Mouse (Mus musculus) retina, postnatal 1 day (tissue): Measurements from ENCODE around the gene Cd276.
"Not testable (repeated sequence)": the region's sequence is repeated elsewhere in the genome, so short reads cannot be mapped to it uniquely, and the experiment has no call there.

ENCODE experiments used
- DNase-seq: peaks from one replicate; pipeline ENCODE4 v3.0.0-alpha.2; 2012

Gene Cd276

GRCm38 (mm10) chr9:58554908-58555684, at the start of gene Cd276:
Cd276 (minus strand) TSS chr9:58555437.
- peak; percentile 81 for DNase-seq

GRCm38 (mm10) chr9:58595313-58595712, 40.1 kb upstream of the Cd276 start:
- no peak for DNase-seq

GRCm38 (mm10) chr9:58588657-58589056, 33.4 kb upstream of the Cd276 start:
- DNase-seq = no peak

- DNase-seq = no peak
These were observed 29.1 kb upstream of the Cd276 start for GRCm38 (mm10) chr9:58584323-58584722.

- no peak for DNase-seq
These were observed 28.0 kb upstream of the Cd276 start for GRCm38 (mm10) chr9:58583267-58583641.

- no peak for DNase-seq
These were observed 27.5 kb upstream of the Cd276 start for GRCm38 (mm10) chr9:58582581-58583266.

GRCm38 (mm10) chr9:58581958-58582540, 26.8 kb upstream of the Cd276 start, which contains the start of gene Nptn:
Nptn (plus strand) TSS chr9:58582240.
- peak; percentile 99 for DNase-seq

GRCm38 (mm10) chr9:58581283-58581930, 26.2 kb upstream of the Cd276 start:
- no peak for DNase-seq

- not testable (repeated sequence) for DNase-seq
These were observed 25.4 kb upstream of the Cd276 start for GRCm38 (mm10) chr9:58580453-58581195.

GRCm38 (mm10) chr9:58578669-58579068, 23.4 kb upstream of the Cd276 start:
- peak; percentile 92 for DNase-seq

- DNase-seq = no peak
These were observed 15.8 kb upstream of the Cd276 start for GRCm38 (mm10) chr9:58571001-58571400.

GRCm38 (mm10) chr9:58567682-58568081, 12.4 kb upstream of the Cd276 start:
- DNase-seq = peak; percentile 51

- DNase-seq = not testable (repeated sequence)
These were observed 10.7 kb upstream of the Cd276 start for GRCm38 (mm10) chr9:58565945-58566344.

GRCm38 (mm10) chr9:58560211-58560610, 5.0 kb upstream of the Cd276 start:
- no peak for DNase-seq

GRCm38 (mm10) chr9:58557457-58558455, 2.5 kb upstream of the Cd276 start:
- DNase-seq = no peak

- no peak for DNase-seq
These were observed 1.4 kb upstream of the Cd276 start for GRCm38 (mm10) chr9:58556627-58557026.

GRCm38 (mm10) chr9:58555685-58556414, 613 bp upstream of the Cd276 start:
- DNase-seq = peak; percentile 52

GRCm38 (mm10) chr9:58554056-58554907, 955 bp downstream of the Cd276 start:
- no peak for DNase-seq

GRCm38 (mm10) chr9:58552083-58552482, 3.2 kb downstream of the Cd276 start:
- no peak for DNase-seq

- DNase-seq = no peak
These were observed 4.3 kb downstream of the Cd276 start for GRCm38 (mm10) chr9:58550928-58551327.
